Mouse (Mus musculus): ENCODE measurements around the gene Zbtb8a. TPM values are rescaled to one million over a fixed set of nuclear protein-coding genes. Genes with fewer than 3 reads are reported as not detected.
A peak's percentile ranks its signal among the peaks of the same experiment; 100 is the strongest.

Zbtb8a gene
- polyA plus RNA-seq, 1 experiment from 2014 or later, result 2.2 TPM

GRCm38 (mm10) chr4:129307936-129308335 is 70.0 kb downstream of the Zbtb8a start:
- peaks cover 8% of the 10 kb centered on the region for H3K4me1 ChIP-seq (ENCODE audit: control insufficient read depth, low read depth, low read length)
- no peak for ATAC-seq (ENCODE audit: low read depth)
- H3K36me3 ChIP-seq (ENCODE audit: control insufficient read depth, insufficient read depth), result peaks cover 38% of the 10 kb centered on the region
- no peak overlapping the region for H3K4me3 ChIP-seq (ENCODE audit: low read depth, low read length)
- H3K27ac ChIP-seq (ENCODE audit: low read length), result no peak overlapping the region
- H3K9me3 ChIP-seq (replicated peaks; ENCODE audit: control insufficient read depth, low read length), result no peaks in the 10 kb centered on the region
- WGBS (ENCODE audit: insufficient replicate concordance), result 68% methylated on average over 1 of the region's 1 CpGs
- no peaks in the 10 kb centered on the region for H3K27me3 ChIP-seq (ENCODE audit: control insufficient read depth, insufficient read depth, low read depth, low read length)
- H3K4me2 ChIP-seq (ENCODE audit: low read depth, low read length), result no peak overlapping the region
- no peak overlapping the region for H3K9ac ChIP-seq (ENCODE audit: low read depth, low read length)

- H3K4me2 ChIP-seq (ENCODE audit: low read depth, low read length), result no peak overlapping the region
- peaks cover 8% of the 10 kb centered on the region for H3K4me1 ChIP-seq (ENCODE audit: control insufficient read depth, low read depth, low read length)
- ATAC-seq (ENCODE audit: low read depth), result peak; percentile 58
- 19% methylated on average over 1 of the region's 1 CpGs for WGBS (ENCODE audit: insufficient replicate concordance)
- no peaks in the 10 kb centered on the region for H3K27me3 ChIP-seq (ENCODE audit: control insufficient read depth, insufficient read depth, low read depth, low read length)
- H3K4me3 ChIP-seq (ENCODE audit: low read depth, low read length), result no peak overlapping the region
- H3K36me3 ChIP-seq (ENCODE audit: control insufficient read depth, insufficient read depth), result peaks cover 16% of the 10 kb centered on the region
- H3K27ac ChIP-seq (ENCODE audit: low read length), result no peak overlapping the region
- no peaks in the 10 kb centered on the region for H3K9me3 ChIP-seq (replicated peaks; ENCODE audit: control insufficient read depth, low read length)
- no peak overlapping the region for H3K9ac ChIP-seq (ENCODE audit: low read depth, low read length)
Measured at GRCm38 (mm10) chr4:129304306-129304705, 73.6 kb downstream of the Zbtb8a start.

- ATAC-seq (ENCODE audit: low read depth), result no peak
- no peaks in the 10 kb centered on the region for H3K27me3 ChIP-seq (ENCODE audit: control insufficient read depth, insufficient read depth, low read depth, low read length)
- H3K4me1 ChIP-seq (ENCODE audit: control insufficient read depth, low read depth, low read length), result peaks cover 8% of the 10 kb centered on the region
- no peaks in the 10 kb centered on the region for H3K9me3 ChIP-seq (replicated peaks; ENCODE audit: control insufficient read depth, low read length)
- peaks cover 15% of the 10 kb centered on the region for H3K36me3 ChIP-seq (ENCODE audit: control insufficient read depth, insufficient read depth)
- no peak overlapping the region for H3K4me2 ChIP-seq (ENCODE audit: low read depth, low read length)
- H3K27ac ChIP-seq (ENCODE audit: low read length), result no peak overlapping the region
- 77% methylated on average over 9 of the region's 9 CpGs for WGBS (ENCODE audit: insufficient replicate concordance)
- H3K9ac ChIP-seq (ENCODE audit: low read depth, low read length), result no peak overlapping the region
- no peak overlapping the region for H3K4me3 ChIP-seq (ENCODE audit: low read depth, low read length)
Measured at GRCm38 (mm10) chr4:129303816-129304215, 74.1 kb downstream of the Zbtb8a start.

Other genes starting within 250 kb of the Zbtb8a start
- 0.44 and 0.71 TPM in 2 replicates for gene Fndc5, start 241.1 kb downstream of the Zbtb8a start, polyA plus RNA-seq (2015; fragmentation: Nextera tagmentation; extraction: Ambion mirVana)
- 6.1 and 6.3 TPM in 2 replicates for gene S100pbp, start 188.4 kb downstream of the Zbtb8a start, polyA plus RNA-seq (2015; fragmentation: Nextera tagmentation; extraction: Ambion mirVana)
- gene Yars, start 188.4 kb downstream of the Zbtb8a start, polyA plus RNA-seq (2015; fragmentation: Nextera tagmentation; extraction: Ambion mirVana), result 56.4 and 61.8 TPM in 2 replicates
- gene C77080, start 116.7 kb downstream of the Zbtb8a start, polyA plus RNA-seq (2015; fragmentation: Nextera tagmentation; extraction: Ambion mirVana), result 0.85 and 0.97 TPM in 2 replicates
- gene Sync, start 90.5 kb downstream of the Zbtb8a start, polyA plus RNA-seq (2015; fragmentation: Nextera tagmentation; extraction: Ambion mirVana), result 0.13 and 0.33 TPM in 2 replicates
- 214 and 238 TPM in 2 replicates for gene Rbbp4, start 42.7 kb downstream of the Zbtb8a start, polyA plus RNA-seq (2015; fragmentation: Nextera tagmentation; extraction: Ambion mirVana)
- 22.5 and 23.0 TPM in 2 replicates for gene Zbtb8os, start 42.4 kb downstream of the Zbtb8a start, polyA plus RNA-seq (2015; fragmentation: Nextera tagmentation; extraction: Ambion mirVana)
- gene Zbtb8b, start 62.7 kb upstream of the Zbtb8a start, polyA plus RNA-seq (2015; fragmentation: Nextera tagmentation; extraction: Ambion mirVana), result 1.3 and 1.4 TPM in 2 replicates
- gene Bsdc1, start 83.5 kb upstream of the Zbtb8a start, polyA plus RNA-seq (2015; fragmentation: Nextera tagmentation; extraction: Ambion mirVana), result 79.2 and 87.0 TPM in 2 replicates
- 0.13 TPM in 1 of 2 replicates, not detected in the other for gene Tssk3, start 112.9 kb upstream of the Zbtb8a start, polyA plus RNA-seq (2015; fragmentation: Nextera tagmentation; extraction: Ambion mirVana)
- gene Fam229a, start 113.1 kb upstream of the Zbtb8a start, polyA plus RNA-seq (2015; fragmentation: Nextera tagmentation; extraction: Ambion mirVana), result 0.23 and 0.60 TPM in 2 replicates
- 36.6 and 41.4 TPM in 2 replicates for gene Marcksl1, start 135.5 kb upstream of the Zbtb8a start, polyA plus RNA-seq (2015; fragmentation: Nextera tagmentation; extraction: Ambion mirVana)
- 82.1 and 89.8 TPM in 2 replicates for gene Hdac1, start 164.6 kb upstream of the Zbtb8a start, polyA plus RNA-seq (2015; fragmentation: Nextera tagmentation; extraction: Ambion mirVana)
- 3.1 and 3.2 TPM in 2 replicates for gene Lck, start 195.5 kb upstream of the Zbtb8a start, polyA plus RNA-seq (2015; fragmentation: Nextera tagmentation; extraction: Ambion mirVana)
- 6.9 and 7.5 TPM in 2 replicates for gene Fam167b, start 200.4 kb upstream of the Zbtb8a start, polyA plus RNA-seq (2015; fragmentation: Nextera tagmentation; extraction: Ambion mirVana)
- gene Eif3i, start 222.5 kb upstream of the Zbtb8a start, polyA plus RNA-seq (2015; fragmentation: Nextera tagmentation; extraction: Ambion mirVana), result 133 and 142 TPM in 2 replicates
- 104 and 106 TPM in 2 replicates for gene Tmem234, start 222.6 kb upstream of the Zbtb8a start, polyA plus RNA-seq (2015; fragmentation: Nextera tagmentation; extraction: Ambion mirVana)
- gene Dcdc2b, start 236.1 kb upstream of the Zbtb8a start, polyA plus RNA-seq (2015; fragmentation: Nextera tagmentation; extraction: Ambion mirVana), result 0.46 and 0.91 TPM in 2 replicates
- gene Iqcc, start 241.0 kb upstream of the Zbtb8a start, polyA plus RNA-seq (2015; fragmentation: Nextera tagmentation; extraction: Ambion mirVana), result 7.5 and 8.0 TPM in 2 replicates
- 11.2 and 12.7 TPM in 2 replicates for gene Ccdc28b, start 245.8 kb upstream of the Zbtb8a start, polyA plus RNA-seq (2015; fragmentation: Nextera tagmentation; extraction: Ambion mirVana)

Data from liver, embryonic 16.5 days (tissue).